Mouse (Mus musculus): ENCODE data around the gene Rgr.

DNA sequence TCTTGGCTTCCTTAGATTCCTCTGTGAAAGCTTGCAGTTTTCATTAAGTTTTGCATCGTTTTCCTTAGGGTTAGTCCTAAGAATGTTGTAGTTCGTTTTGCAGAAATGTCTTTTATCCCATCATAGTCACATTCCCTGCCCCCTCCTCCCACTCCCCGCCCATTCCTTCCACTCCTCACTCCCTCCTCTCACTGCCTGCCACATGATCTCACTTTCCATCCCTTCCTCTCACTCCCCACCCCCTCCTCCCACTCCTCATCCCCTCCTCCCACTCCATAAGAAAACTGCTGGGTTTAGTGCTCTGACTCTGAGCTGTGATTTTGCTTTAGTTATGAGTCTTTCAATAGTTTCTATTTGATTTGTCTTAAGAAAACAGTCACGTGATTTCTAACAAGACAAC is 35.0 kb upstream of the Rgr start:
- TF ChIP-seq POLR2A (IDR thresholded peaks at IDR 0.05; ENCODE audit: borderline replicate concordance, extremely low read depth, low read depth, low read length), result no peak
- no peak for TF ChIP-seq CTCF (IDR thresholded peaks at IDR 0.05; ENCODE audit: insufficient read depth, low read length)

Data from lung, adult 2 months (tissue).